9 mouse cellular contexts compared by ENCODE assay signal in the genomic region with DNA sequence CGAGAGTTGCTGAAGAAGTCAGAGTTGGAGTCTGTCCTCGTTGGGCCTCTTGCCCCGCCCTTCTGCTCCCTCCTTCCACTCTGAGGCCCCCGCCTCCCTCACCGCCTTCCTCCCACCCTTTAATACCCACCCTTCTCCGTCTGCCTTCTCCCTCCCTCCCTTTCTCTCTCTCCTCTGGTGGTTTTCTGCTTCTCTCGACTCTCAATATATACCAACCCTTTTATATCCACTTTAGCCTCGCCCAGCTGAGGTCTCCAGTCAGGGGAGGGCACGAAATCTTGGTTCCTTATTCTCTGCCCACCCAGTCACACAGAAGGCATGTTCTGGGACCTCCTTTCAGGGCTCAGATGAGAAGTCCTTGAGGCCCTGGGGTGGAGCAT. TPM values are rescaled to one million over a fixed set of nuclear protein-coding genes. Genes with fewer than 3 reads are reported as not detected.
DNase-seq lines count a peak whose midpoint lies in the region; ATAC-seq and TF ChIP-seq lines count a peak whose summit lies in the region.
"Had no signal": no experiment of that assay in that cellular context is flagged by ENCODE, and none has a peak within 500 bp of the region (broad histone marks: within the 10 kb centered on the region; RNA-seq: fewer than 3 reads in every experiment).

Gene Emp3, minus strand, starts transcription at position 163 of the 380 bp plus-strand sequence.

- no peaks in the 10 kb centered on the region for H3K9me3 ChIP-seq in heart, embryonic 15.5 days (replicated peaks)
- H3K9me3 ChIP-seq in limb, embryonic 10.5 days (replicated peaks), result no peaks in the 10 kb centered on the region
- H3K9me3 ChIP-seq in midbrain, embryonic 11.5 days (ENCODE audit: control insufficient read depth, low read length), result no peaks in the 10 kb centered on the region
- H3K9me3 ChIP-seq: G1E had no signal

- H3K4me1 ChIP-seq in embryonic fibroblast, embryonic 13.5 days (ENCODE audit: control insufficient read depth, insufficient read depth, low read length), result peaks cover 9% of the 10 kb centered on the region; the same call in 1 of the 2 replicates
- peaks cover 56% of the 10 kb centered on the region for H3K4me1 ChIP-seq in heart, embryonic 15.5 days (replicated peaks)
- peaks cover 73% of the 10 kb centered on the region for H3K4me1 ChIP-seq in limb, embryonic 10.5 days
- peaks cover 15% of the 10 kb centered on the region for H3K4me1 ChIP-seq in midbrain, embryonic 11.5 days (ENCODE audit: control insufficient read depth, insufficient read depth, low read length)
- H3K4me1 ChIP-seq in thymus, adult 2 months (replicated peaks; ENCODE audit: control insufficient read depth, insufficient read depth, low read length), result peaks cover 61% of the 10 kb centered on the region

- WGBS in heart, embryonic 15.5 days, result 33% methylated on average over 9 of the region's 9 CpGs
- 45% methylated on average over 9 of the region's 9 CpGs for WGBS in limb, embryonic 10.5 days
- WGBS in midbrain, embryonic 11.5 days, result 56% methylated on average over 9 of the region's 9 CpGs
- 4% methylated on average over 9 of the region's 9 CpGs for WGBS in thymus, adult 2 months

- peak within 1 kb of the TSS; percentile 59 for H3K9ac ChIP-seq in heart, embryonic 15.5 days
- 0 out of 2 replicates have a peak within 1 kb of the TSS, but pooled peaks have one; percentile 33 for H3K9ac ChIP-seq in midbrain, embryonic 11.5 days (ENCODE audit: low read length)

- H3K4me3 ChIP-seq in embryonic fibroblast, embryonic 13.5 days (ENCODE audit: insufficient read depth, low read length), result peak within 1 kb of the TSS; percentile 53
- peak within 1 kb of the TSS; percentile 52 for H3K4me3 ChIP-seq in heart, embryonic 15.5 days
- H3K4me3 ChIP-seq in limb, embryonic 10.5 days, result peak within 1 kb of the TSS; percentile 56
- no peak within 1 kb of the TSS for H3K4me3 ChIP-seq in midbrain, embryonic 11.5 days (ENCODE audit: low read depth, low read length)
- H3K4me3 ChIP-seq in thymus, adult 2 months (ENCODE audit: control insufficient read depth, insufficient read depth, low read length), result peak within 1 kb of the TSS; percentile 64

- DNase-seq in kidney, adult 9 months, result peak; percentile 28
- DNase-seq in kidney, adult 18-20 months, result no peak
- DNase-seq in limb, embryonic 10.5 days (ENCODE audit: low spot score), result no peak
- no peak for DNase-seq in midbrain, embryonic 11.5 days (ENCODE audit: low spot score, missing footprints)
- peak; percentile 74 for DNase-seq in thymus, adult 2 months
- no peak for DNase-seq in left cerebral cortex, postnatal 25 days (ENCODE audit: low spot score in 2 of 2)

- peak within 1 kb of the TSS; percentile 97 for H3K27ac ChIP-seq in embryonic fibroblast, embryonic 13.5 days (ENCODE audit: insufficient read depth, low read length)
- peak within 1 kb of the TSS; percentile 93 for H3K27ac ChIP-seq in heart, embryonic 15.5 days
- peak within 1 kb of the TSS; percentile 91 for H3K27ac ChIP-seq in limb, embryonic 10.5 days
- no peak within 1 kb of the TSS for H3K27ac ChIP-seq in midbrain, embryonic 11.5 days (ENCODE audit: low read depth, low read length)
- H3K27ac ChIP-seq in thymus, adult 2 months (ENCODE audit: control insufficient read depth, insufficient read depth, low read length), result peak within 1 kb of the TSS; percentile 84

- H3K27me3 ChIP-seq in heart, embryonic 15.5 days, result no peaks in the 10 kb centered on the region
- H3K27me3 ChIP-seq in limb, embryonic 10.5 days (ENCODE audit: low read depth, poor library complexity, severe bottlenecking), result no peaks in the 10 kb centered on the region
- H3K27me3 ChIP-seq in midbrain, embryonic 11.5 days (ENCODE audit: control insufficient read depth, insufficient read depth, low read length), result no peaks in the 10 kb centered on the region
- no peaks in the 10 kb centered on the region for H3K27me3 ChIP-seq in thymus, adult 2 months (ENCODE audit: control insufficient read depth, insufficient read depth, low read length)

- H3K4me2 ChIP-seq in heart, embryonic 15.5 days, result peak within 1 kb of the TSS; percentile 60
- H3K4me2 ChIP-seq in midbrain, embryonic 11.5 days, result no peak within 1 kb of the TSS

- peak; percentile 61 for TF ChIP-seq POLR2A in embryonic fibroblast, embryonic 13.5 days (IDR thresholded peaks at IDR 0.05; ENCODE audit: low read depth, low read length)
- 0 out of 2 replicates have a peak, but pooled peaks have one; percentile 13 for TF ChIP-seq POLR2A in thymus, adult 2 months (IDR thresholded peaks at IDR 0.05; ENCODE audit: control insufficient read depth, extremely low read depth, insufficient read depth, low read length, poor library complexity)

- no peaks in the 10 kb centered on the region for H3K36me3 ChIP-seq in heart, embryonic 15.5 days
- no peaks in the 10 kb centered on the region; the same call in 1 of the 2 replicates for H3K36me3 ChIP-seq in limb, embryonic 10.5 days
- H3K36me3 ChIP-seq in midbrain, embryonic 11.5 days (ENCODE audit: control insufficient read depth, insufficient read depth, low read length), result no peaks in the 10 kb centered on the region
- no peaks in the 10 kb centered on the region for H3K36me3 ChIP-seq in thymus, adult 2 months (ENCODE audit: control insufficient read depth, insufficient read depth, low read length)

- ATAC-seq in heart, embryonic 15.5 days (replicated peaks; ENCODE audit: insufficient number of reproducible peaks, insufficient read depth, low FRiP score, low read depth), result no peak
- ATAC-seq in midbrain, embryonic 11.5 days (ENCODE audit: low FRiP score), result no peak

- intact Hi-C loops in left cerebral cortex, postnatal 25 days (cut with DNase I), result loop anchor here (5.0 kb wide), 1 partner anchor 49 kb away; the partner anchor contains the start of gene Kdelr1

- no peak for TF ChIP-seq CTCF in embryonic fibroblast, embryonic 13.5 days (IDR thresholded peaks at IDR 0.05; ENCODE audit: borderline replicate concordance, insufficient read depth, low read length)
- no peak for TF ChIP-seq CTCF in thymus, adult 2 months (IDR thresholded peaks at IDR 0.05; ENCODE audit: borderline replicate concordance, control insufficient read depth, extremely low read depth, insufficient read depth, low read length, poor library complexity)

RNA-seq across cellular contexts. Expression of gene Emp3, which starts in this region (rescaled TPM):
- polyA plus RNA-seq in embryonic fibroblast, embryonic 13.5 days (2011; ENCODE audit: insufficient read length, low read depth, missing spikeins), result 373 and 394 TPM in 2 replicates
- polyA plus RNA-seq in heart, embryonic 15.5 days (2015; fragmentation: Nextera tagmentation; extraction: Ambion mirVana), result 71.5 and 108 TPM in 2 replicates
- 18.5 and 34.5 TPM in 2 replicates for polyA plus RNA-seq in limb, embryonic 10.5 days (2016; fragmentation: Nextera tagmentation; extraction: Ambion mirVana)
- 27.2 and 28.2 TPM in 2 replicates for polyA plus RNA-seq in midbrain, embryonic 11.5 days (2014; fragmentation: Nextera tagmentation; extraction: Ambion mirVana)
- 361 and 365 TPM in 2 replicates for polyA plus RNA-seq in thymus, adult 2 months (2012; rRNA removed)
- 1 to 10 TPM; 6.6 to 7.2 TPM for total RNA-seq in left cerebral cortex, postnatal 25 days (2021)

Comparison
In these comparisons a context has a peak if more than half of its experiments do, and no peak if none do; other contexts are left out.
1. DNase-seq: peak in kidney, adult 9 months (single experiment) and thymus, adult 2 months (single experiment); none in kidney, adult 18-20 months (single experiment), limb, embryonic 10.5 days (single experiment), midbrain, embryonic 11.5 days (single experiment) and left cerebral cortex, postnatal 25 days (0 of 2).